Mouse (Mus musculus): Measurements from ENCODE around the gene Ppm1h. TPM values are rescaled to one million over a fixed set of nuclear protein-coding genes. Genes with fewer than 3 reads are reported as not detected.

Ppm1h gene
- polyA plus RNA-seq, 1 experiment from 2014 or later, result 5.8 TPM

DNA sequence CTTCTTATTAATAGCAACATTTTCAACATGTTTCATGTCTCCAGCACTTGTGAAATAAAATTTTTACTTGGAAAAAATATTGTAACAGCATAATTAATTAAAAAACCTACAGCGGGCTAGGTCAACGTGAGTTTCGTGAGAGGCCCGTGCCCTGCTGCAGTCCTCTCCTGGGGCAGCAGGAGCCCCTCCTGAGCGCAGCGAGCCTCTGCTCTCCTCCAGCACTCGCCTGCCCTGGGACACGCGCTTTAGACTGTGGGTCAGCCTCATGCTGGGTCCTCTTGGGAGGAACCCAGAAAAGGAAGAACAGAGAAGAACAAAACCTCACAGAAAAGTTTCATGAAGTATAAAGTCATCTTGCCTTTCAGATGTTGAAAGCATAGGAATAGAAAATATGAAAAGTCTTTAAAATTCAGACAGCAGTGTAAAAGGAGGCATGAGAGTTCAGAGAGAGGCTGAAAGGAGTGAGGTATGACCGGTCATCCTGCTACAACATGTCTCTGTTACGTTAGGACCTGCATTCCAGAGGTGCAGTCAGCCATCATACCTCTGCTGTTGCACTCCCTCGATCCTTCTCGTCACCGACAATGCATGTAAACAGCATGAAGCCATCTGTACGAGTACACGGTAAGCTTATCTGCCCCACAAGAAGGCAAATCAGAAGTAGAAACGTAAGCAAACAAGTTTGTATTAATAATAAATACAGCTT is 316.0 kb downstream of the Ppm1h start:
- H3K36me3 ChIP-seq, result peaks cover 74% of the 10 kb centered on the region
- H3K9me3 ChIP-seq, result no peaks in the 10 kb centered on the region
- H3K27me3 ChIP-seq (ENCODE audit: insufficient read depth, poor library complexity, severe bottlenecking), result no peaks in the 10 kb centered on the region
- no peaks in the 10 kb centered on the region for H3K4me1 ChIP-seq (replicated peaks)
- no peak overlapping the region for H3K4me3 ChIP-seq
- H3K27ac ChIP-seq, result no peak overlapping the region
- 53% methylated on average over 17 of the region's 17 CpGs for WGBS
- DNase-seq (ENCODE audit: low spot score), result no peak

MicroRNA genes within 50 kb of the gene (microRNA counts, 519-probe panel; counts per million panel counts)
- 3,619 counts per million, percentile 86 among the panel's probes with 10 or more counts for microRNA mmu-let-7i

Other genes with a start within 250 kb of the Ppm1h start
- 0.18 and 0.19 TPM in 2 replicates for gene Avpr1a, start 230.3 kb upstream of the Ppm1h start, polyA plus RNA-seq (2016; fragmentation: Nextera tagmentation; extraction: Ambion mirVana)